Mouse (Mus musculus) urinary bladder, postnatal 4 days (tissue): ENCODE measurements around the gene Spata18.

Source experiments
- DNase-seq, 2 experiments: peaks; one replicate each; pipeline ENCODE4 v3.0.0; 2021 to 2022; ENCODE audit warnings: low spot score in 2 of 2

Gene Spata18

DNA sequence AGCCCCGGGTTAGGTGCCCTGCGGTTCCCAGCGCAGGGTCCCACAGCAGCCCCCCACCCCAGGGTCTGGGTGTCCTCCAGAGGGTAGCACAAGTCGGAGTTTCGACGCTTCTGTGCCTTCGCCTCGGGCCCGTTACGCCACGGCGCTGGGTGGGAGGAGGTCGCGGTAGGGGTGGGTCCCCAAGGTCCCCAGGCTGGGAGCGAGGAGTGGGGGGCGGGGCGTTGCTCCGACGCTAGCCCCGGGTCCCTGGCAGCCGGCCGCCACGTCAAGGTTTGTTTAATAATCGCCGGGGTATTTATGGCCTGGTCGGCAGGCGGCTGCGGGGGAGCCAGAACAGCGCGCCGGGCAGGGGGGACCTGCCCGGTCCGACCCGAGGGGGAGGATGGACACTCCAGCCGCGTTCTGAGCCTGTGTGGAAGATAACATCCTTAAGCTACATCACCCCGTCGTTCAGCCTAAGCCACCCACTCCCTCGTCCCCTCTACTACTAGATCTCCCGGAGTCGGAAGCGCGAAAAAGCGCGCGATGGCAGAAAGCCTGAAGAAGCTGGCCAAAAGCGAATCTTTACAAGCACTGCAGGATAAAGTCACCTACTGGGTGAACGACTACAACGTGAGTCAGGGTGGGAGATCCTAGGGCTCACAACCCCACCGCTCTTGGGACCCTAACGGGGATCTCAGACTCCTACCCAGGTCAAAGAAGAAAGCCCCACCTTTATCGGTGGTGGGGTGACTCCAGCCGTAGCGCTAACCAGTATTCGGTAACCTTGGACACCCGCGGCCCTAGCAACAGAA lies at the start of gene Spata18:
Spata18 (plus strand) TSS at position 319 of the 794 bp plus-strand sequence.
- DNase-seq: peak in 1 of 2 experiments; percentile 24

DNA sequence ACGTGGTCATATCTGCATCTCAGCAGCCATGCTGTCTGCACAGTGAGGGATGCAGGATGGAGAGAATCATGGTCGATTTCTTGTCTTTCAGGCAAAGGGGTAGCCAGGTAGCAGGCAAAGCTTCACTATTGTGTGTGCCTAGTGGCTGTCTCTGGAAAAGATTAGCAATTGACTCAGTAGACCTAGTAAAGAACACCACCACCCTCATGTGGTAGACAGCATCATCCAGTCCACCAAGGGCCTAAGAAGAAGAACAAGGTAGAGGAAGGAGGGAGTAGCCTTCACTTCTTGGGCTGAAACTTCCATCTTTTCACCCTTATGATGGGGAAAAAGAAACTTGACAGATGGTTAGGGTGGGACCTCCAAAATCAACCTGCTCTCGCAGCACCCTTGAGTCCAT lies 48.3 kb upstream of the Spata18 start:
- no peak for DNase-seq

DNA sequence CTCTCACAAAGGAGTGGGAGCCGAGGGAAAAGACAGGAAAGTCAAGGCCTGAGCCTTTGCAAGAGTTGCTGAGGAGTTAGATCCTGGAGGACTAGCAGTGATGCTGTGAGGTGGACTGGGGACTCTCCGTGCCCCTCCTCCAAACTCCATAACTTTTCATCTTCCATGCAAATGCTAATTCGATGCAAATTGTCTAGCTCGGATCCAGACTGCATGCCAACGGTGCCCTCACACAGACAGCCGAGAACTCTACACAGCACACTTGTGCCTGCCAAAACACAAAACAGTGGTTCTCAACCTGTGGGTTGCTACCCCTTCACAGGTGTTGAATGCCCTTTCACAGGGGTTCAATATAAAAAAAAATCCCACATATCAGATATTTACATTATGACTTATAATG lies 46.6 kb upstream of the Spata18 start:
- no peak for DNase-seq

DNA sequence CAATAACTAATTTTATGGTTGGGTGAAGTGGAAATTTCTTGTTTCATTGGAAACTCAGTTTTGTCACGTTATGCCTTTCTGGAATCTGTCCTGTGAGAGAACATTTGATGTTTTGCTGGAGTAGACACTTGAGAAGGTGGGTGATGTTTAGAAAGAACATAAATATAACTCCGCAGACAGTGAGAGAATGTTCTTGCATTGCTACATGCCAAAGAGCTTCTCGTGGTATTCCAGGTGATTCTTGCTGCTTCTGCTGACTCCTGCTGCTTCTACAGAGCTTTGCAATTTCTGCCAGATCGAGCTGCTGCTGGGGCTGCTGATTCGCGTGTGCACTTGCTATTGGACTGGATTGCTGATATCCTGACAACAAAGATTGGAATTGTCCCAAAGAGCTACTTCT lies 46.2 kb upstream of the Spata18 start:
- no peak for DNase-seq

DNA sequence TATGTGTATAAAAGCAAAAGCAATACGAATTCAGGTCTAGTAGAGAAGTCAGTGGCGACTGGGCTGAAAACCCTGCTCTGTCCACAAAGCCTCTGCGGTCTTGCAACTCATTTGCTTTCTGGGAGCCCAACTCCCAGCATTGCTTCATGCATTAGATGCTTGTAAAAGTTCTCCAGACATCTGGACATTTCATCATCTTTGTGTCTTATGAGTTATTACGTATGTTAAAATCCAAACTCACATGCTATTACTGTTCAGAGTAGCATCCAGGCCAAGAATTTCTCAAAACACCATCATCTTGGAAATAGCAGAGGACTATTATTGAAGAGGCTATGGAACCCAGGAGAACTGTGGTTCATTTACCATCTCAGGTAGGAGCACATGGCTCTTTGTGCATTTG lies 40.1 kb upstream of the Spata18 start:
- no peak for DNase-seq

DNA sequence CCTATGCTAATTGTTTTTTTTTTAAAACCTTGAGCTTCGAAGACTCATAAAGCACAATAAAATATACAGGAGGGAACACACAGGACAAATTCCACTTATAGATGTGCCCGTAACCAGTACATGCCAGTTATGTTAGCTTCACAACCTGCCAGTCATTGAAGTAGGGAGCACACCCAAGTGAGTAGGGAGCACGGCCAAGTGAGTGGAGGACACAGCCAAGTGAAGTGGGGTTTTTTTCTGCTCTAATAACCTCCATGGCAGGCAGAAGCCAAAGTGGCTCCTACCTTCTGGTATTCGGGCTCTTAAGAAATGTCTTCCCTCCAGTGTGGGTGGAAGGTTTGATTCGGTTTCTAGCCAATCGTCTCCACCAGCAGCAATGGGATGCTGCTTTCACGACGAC lies 37.9 kb upstream of the Spata18 start:
- no peak for DNase-seq

DNA sequence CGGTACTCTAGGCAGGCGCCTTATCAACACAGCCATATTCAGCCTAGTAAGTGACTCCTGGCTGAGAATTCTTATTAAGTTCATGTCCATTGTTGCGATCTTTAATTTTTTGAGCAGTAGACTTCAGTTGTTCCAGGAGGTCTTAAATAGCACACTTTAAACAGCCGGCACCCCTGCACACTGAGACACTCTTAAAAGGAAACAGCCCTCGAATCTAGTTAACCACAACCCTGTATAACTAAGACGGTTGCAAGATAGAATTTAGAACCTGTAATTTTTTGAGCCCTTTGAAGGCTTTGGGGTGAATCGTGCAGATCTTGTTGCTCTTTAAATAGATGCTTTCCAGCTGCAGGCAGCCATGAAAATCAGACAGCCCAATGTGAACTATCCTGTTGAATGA lies 36.0 kb upstream of the Spata18 start:
- no peak for DNase-seq

DNA sequence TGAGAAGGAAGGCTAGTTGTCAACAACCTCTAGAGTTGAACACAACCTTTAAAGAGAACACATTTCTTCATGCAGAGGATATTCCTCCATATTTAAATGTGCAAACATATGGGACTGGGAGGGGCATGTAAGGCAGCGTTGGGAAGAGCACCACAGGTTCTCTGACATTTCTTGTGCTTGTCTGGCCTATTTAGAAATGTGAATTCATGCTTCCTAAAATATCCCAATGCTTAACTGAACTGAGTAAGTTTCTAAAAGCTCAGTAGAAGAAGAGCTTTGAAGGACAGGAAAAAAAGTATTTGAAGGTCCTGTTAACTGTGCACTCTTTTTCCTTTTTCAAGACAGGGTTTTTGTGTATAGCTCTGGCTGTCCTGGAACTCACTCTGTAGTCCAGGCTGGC lies 32.2 kb upstream of the Spata18 start:
- DNase-seq: no peak

DNA sequence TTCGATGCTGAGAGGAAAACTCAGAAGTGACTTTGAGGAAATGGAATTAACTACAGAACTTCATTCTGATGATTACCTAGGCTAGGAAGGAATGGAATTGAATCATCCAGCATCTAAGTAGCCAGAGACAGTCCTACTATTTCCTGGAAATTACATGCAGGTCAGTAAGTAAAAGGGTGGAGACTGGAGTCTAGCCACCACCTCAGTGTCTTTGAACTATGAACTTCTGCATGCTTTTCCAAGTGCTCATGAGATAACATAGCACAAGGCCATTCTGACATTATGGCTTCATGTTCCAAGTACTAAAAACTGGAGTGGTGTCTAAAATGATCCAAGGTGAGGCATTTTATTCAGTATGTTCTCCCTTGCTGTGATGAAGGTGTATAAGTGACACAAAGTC lies 25.7 kb upstream of the Spata18 start:
- no peak for DNase-seq

DNA sequence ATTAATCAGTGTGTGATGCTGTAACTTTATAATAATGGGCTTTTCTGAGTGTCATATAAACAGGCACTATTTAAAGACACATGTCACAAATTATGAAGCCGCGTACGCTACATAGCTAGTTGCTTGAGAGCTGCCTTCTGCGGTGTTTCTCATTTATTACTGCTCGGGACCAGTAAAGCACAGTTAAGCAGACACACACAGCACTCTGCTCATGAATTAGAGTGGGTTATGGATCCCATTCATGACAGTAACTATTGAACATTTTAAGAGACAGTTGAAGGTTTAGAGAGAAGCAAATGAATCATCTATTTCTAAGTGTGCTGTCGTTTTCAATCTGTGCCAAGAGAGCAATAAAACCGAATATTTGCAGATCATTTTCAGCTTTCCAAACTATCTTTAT lies 24.3 kb upstream of the Spata18 start:
- DNase-seq: no peak

DNA sequence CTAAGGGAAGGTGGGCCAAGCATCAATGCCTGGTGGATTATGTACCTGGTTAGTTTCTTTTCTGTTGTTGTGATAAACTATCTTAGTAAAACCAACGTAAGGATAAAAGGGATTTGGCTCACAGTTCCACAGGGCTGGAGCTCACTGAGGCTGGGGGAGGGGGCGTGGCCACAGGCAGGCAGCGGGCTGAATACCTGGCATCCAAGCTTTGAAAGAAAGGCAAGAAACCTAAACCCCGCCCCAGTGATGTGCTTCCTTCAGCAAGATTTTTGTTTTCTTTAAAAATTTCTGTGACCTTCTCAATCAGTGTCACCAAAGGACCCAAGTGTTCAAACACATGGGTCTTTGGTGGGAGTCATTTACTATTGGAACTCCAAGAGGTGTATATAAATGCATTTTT lies 23.6 kb upstream of the Spata18 start:
- DNase-seq: no peak

DNA sequence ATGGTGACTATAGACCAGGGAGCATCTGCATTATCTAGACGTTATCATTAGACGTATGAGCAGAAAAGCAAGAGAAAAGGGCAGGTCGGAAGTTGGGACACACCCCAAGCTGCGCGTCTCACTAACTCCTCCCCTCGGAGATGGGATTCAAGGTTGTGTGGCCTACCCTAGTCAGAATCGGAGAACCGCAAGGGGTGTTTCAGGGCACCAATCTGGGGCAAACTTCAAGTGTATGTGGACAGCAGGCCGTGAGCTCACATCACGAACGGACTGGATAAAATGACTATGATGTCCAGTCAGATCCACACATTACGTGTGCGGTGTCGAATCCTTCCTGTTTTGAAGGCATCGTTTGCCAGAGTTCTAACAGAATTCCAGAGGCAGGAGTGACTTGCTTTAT lies 23.2 kb upstream of the Spata18 start:
- DNase-seq: no peak

DNA sequence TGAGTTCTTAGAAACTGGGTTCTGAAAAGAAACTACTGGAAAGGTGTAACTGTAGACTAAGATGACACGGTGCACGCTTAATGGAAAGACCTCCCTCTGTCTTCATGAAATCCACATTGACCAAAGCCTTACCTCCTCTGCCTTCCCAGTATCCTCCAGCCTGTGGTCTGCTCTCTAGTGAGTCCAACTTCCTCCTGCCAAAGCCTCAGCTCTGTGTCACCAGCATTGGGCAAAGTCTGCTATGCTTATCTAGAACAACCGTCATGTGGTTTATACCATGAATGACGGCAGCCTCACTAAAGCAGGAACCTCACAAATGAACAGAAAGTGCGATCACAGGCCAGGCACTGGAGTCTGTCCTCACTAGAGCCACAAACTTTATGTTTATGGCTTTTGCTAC lies 21.0 kb upstream of the Spata18 start:
- no peak for DNase-seq

DNA sequence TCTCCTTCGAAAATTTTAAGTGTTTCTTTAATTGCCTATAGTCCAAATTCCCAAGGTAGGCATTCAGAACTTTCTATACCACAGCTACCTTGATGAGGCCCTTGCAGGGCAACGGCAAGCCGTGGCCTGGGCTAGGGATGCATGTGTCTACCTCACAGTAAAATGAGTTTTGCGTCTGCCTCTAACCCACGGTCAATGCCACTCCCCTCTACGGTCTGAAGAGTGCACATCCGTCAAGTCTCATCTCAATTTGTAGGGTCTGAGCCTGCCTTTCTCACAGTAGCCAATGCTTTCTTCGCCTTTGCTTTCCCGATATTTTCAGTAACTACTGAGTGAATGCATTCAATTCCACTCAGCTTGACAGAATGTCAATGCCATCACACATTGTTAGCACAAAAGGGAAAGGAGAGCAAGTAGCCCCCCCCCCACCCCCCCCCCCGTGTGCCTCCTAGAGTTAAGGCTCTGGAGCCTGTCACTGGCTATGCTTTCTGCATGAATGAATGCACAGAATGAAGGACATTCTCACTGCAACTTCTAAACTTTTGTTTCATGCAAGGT lies 20.1 kb upstream of the Spata18 start:
- no peak for DNase-seq

DNA sequence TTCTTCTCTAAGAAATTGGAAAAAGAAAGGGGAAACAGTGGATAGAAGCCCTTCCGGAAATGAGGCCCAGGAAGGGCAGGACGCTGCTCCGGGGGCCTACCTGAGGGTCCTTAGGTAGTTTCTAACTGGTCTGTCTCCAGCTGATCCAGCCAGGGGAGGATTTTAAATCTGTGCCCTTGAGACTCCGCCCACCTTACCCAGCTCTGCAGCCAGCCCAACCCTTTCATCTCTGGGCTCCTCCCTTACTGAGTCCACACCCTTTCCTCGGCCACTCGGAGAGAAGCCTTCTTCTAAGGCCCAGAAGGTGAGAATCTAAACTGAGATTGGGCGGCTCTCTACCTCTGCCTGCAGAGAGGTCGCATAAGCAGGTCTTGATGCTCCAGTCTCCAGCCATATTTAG lies 18.9 kb upstream of the Spata18 start, which contains the start of gene Lrrc66:
Lrrc66 (minus strand) TSS at position 236 of the 400 bp plus-strand sequence.
- DNase-seq: no peak

DNA sequence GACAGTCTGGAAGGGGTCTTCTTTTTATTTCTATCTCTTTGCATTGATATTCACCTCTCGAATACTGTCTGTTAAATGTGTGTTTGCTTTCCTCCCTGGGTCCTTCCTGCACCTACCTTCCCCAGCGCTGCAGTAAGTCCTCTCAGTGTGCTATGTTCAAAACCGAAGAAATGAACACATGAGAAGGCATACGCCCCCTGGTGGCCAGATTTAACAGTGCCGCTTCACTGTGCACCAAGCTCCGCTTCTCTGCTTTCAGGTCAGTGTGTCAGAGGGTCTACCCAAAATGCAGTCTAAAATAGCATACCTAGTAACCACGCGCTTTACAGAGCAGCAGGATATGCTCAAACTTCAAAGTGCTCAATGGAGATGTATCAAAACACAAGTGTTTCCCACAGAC lies 18.0 kb upstream of the Spata18 start:
- peak; percentile 41 to 78 for DNase-seq

DNA sequence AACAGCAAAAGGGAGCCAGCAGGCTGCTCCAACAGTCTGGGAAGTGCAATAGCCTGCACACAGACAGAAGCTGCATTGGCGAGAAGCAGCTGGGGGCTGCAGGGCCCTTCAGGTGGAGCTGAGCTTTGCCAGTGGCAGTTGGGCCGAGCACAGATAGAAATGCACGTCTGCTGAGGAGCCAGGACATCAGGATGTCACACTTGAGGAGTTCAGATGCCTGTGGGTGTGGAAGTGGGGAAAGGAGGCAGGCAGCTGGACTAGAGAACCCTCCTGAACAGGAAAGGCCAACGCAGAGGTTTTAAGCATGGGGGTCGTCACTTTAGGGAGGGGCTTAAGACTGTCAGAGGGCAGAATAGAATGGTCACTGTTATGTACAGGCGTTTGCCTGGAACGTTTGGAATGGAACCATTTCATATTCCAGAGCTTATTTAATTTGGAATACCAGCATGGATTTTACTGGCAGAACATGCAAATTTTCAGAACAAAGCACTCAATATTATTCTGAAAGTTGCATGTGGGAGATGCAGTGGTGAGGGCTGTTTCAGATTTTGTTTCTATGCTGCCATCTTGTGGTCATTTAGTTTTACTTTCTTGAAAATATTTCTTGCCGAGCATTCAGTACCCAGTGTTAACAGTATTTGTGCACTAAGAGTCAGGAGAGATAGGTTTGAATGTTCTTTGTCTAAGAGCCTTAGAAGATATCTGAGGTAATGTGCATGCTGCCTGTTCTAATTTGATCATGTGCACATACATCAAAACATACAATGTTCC lies 13.7 kb upstream of the Spata18 start:
- no peak for DNase-seq

DNA sequence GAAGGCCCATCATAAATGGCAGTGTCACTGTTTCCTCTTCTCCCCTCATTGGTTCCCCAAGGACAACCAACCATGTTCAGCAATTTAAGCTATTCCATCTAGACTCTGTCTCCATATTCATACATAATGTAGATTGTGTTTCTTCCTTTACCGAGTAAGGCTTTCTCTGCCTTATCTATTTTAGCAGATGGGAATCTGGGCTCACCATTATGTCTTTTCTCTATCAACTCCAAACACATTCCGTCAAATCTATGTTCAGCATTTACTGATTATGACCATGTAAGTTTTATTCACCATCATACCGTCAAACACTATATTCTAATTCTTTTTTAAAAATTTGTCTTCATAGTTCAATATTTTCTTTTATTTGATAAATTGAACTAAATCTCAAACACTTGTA lies 10.1 kb upstream of the Spata18 start:
- no peak for DNase-seq

DNA sequence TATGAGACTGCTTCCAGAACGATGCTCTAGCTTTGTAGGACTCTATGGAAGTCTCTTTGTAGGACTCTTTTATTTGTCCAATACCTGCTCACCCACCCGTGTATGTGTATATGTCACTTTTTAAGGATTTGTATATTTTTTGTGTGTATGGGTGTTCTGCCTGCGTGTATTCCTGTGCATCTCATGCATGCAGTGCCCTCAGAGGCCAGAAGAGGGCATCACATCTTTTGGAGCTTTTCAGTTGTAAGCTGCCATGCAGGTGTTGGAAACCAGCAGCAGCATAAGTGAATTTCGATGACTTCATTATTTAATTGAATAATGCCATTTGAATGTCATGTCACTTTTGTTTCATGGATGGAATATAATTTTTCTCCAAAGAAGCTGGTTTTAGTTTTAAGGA lies 9.1 kb upstream of the Spata18 start:
- no peak for DNase-seq

DNA sequence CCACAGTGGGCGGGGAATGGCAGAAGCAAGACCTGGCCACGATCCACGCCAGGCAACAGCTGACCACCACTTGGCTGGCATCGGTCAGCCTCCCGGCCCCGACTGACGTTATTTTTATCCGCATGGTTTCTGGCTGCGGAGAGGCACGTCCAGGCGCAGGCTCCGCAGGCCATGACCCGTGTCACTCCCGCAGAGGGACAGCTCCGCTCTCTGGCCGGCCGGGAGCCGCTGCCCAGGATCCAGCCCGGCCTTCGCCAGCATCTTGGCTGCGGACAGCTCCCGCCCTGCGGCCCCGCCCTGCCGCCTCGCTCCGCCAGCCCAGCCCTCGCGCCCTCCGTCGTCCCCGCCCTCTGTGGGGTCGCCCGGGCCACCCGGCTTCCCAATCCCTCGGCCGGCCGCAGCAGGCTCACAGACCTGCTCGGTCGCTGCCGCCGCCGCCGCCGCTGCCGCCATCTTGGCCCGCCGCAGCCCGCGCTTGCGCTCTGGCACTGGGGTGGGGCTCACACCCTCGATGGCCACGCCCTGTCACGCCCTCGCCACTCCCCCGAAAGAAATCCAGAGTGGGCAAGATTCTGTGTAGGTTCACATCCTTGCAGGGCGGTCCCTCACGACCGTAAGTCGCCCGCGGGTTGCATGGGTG lies 3.8 kb upstream of the Spata18 start, which contains the start of gene Sgcb:
Sgcb (minus strand) TSS at position 530 of the 640 bp plus-strand sequence.
- DNase-seq: peak; percentile 79 to 82

DNA sequence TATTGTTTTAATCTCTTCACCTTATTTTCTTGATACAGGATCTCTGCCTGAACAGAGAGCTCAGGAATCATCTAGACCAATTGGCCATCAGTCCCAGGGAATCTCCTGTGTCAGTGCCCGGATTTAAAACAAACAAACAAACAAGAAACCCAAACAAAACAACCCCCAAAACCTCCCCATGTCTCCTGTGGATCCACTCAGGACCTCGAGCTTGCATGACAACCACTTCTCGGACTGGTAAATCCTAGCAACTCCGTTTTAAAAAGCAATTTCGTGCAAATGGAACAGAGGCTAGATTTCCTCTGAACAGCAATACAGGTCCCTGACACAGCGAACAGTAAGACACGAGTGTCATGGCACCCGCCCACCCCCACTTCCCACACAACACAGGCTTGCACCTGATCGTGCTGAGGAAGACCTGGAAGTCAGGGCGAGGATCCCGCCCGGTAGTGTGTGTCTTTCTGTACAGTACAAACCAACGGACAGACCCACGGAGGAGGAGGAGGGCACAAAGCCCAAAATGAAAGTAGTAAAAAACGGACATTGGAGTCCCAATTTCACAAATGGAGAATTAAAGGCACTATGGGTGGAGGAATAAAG lies 714 bp upstream of the Spata18 start:
- DNase-seq: no peak

DNA sequence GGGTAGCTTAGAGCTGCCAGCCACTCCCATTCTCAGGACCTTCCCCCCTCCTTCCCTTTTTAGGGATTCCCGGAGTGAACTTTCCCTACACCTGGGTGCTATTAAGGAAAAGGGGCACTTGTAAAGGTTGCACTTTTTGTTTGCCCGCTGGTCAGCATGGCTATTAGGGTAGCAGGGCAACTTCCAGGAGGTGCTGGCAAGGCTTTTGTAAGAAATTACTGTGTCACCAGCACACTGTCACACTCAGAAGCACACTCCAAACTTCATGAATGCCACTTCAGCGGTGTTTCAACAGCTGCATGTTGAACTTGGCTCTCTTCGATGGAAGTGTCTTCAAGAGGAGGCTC lies 649 bp downstream of the Spata18 start:
- no peak for DNase-seq
